Mouse (Mus musculus): ENCODE data around the gene Trib3. TPM values are rescaled to one million over a fixed set of nuclear protein-coding genes. Genes with fewer than 3 reads are reported as not detected.

Trib3 gene
- polyA plus RNA-seq, 1 experiment = 2.6 TPM

DNA sequence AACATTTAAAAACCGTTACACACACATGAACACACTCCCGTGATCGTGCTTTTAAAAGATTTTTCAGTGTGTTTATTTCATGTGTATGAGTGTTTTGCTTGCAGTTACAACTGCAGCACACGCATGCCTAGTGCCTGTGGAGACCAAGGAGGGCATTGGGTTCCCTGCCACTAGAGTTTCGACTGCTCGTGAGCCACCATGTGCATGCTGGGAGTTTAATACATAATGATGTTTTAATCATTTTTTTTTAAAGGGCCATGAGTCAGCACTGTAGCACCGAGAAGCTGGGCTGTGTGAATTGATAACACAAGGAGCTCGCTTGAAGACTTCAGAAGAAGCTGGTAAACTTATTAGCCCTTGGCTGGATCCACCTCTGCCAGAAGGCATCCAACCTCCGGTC lies 29.7 kb upstream of the Trib3 start:
- no peaks in the 10 kb centered on the region; the same call in 1 of the 2 replicates for H3K27me3 ChIP-seq (ENCODE audit: control insufficient read depth, insufficient read depth, low read length)
- TF ChIP-seq POLR2A (IDR thresholded peaks at IDR 0.05; ENCODE audit: control insufficient read depth, extremely low read depth, insufficient read depth, low read length, poor library complexity) (no peak), CTCF (IDR thresholded peaks at IDR 0.05; ENCODE audit: borderline replicate concordance, control insufficient read depth, extremely low read depth, insufficient read depth, low read length, poor library complexity) (no peak)

DNA sequence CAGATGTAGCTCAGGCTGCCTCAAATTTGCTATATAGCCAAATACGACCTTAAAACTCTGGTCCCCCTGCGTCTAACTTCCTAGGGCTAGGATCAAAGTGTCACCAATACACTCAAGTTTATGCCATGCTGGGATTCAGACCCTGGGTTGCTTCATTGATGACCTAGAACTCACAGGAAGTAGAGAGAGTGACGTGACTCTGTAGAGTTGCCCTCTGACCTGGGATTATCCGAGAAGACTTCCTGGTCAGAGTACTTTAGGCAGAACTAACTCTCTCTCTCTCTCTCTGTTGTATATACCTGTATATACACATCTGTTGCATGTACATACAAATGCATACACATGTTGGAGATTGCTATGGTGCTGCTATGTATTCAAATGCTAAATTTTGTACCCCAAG lies 28.8 kb upstream of the Trib3 start:
- Histone ChIP-seq H3K4me3 (ENCODE audit: control insufficient read depth, insufficient read depth, low read length) (no peak overlapping the region), H3K36me3 (ENCODE audit: control insufficient read depth, insufficient read depth, low read length) (no peaks in the 10 kb centered on the region), H3K27ac (ENCODE audit: control insufficient read depth, insufficient read depth, low read length) (no peak overlapping the region), H3K4me1 (replicated peaks; ENCODE audit: control insufficient read depth, insufficient read depth, low read length) (peaks cover 4% of the 10 kb centered on the region), H3K27me3 (ENCODE audit: control insufficient read depth, insufficient read depth, low read length) (no peaks in the 10 kb centered on the region; the same call in 1 of the 2 replicates)
- no peak for TF ChIP-seq CTCF (IDR thresholded peaks at IDR 0.05; ENCODE audit: borderline replicate concordance, control insufficient read depth, extremely low read depth, insufficient read depth, low read length, poor library complexity)
- TF ChIP-seq POLR2A (IDR thresholded peaks at IDR 0.05; ENCODE audit: control insufficient read depth, extremely low read depth, insufficient read depth, low read length, poor library complexity) = no peak
- DNase-seq = no peak
- 64% methylated on average over 4 of the region's 4 CpGs for WGBS

More for the DNA sequence above, 29.7 kb upstream of the Trib3 start:
- no peak for DNase-seq
- WGBS = 74% methylated on average over 9 of the region's 9 CpGs
- Histone ChIP-seq H3K4me3 (ENCODE audit: control insufficient read depth, insufficient read depth, low read length) (no peak overlapping the region), H3K4me1 (replicated peaks; ENCODE audit: control insufficient read depth, insufficient read depth, low read length) (peaks cover 4% of the 10 kb centered on the region), H3K27ac (ENCODE audit: control insufficient read depth, insufficient read depth, low read length) (no peak overlapping the region), H3K36me3 (ENCODE audit: control insufficient read depth, insufficient read depth, low read length) (no peaks in the 10 kb centered on the region)

DNA sequence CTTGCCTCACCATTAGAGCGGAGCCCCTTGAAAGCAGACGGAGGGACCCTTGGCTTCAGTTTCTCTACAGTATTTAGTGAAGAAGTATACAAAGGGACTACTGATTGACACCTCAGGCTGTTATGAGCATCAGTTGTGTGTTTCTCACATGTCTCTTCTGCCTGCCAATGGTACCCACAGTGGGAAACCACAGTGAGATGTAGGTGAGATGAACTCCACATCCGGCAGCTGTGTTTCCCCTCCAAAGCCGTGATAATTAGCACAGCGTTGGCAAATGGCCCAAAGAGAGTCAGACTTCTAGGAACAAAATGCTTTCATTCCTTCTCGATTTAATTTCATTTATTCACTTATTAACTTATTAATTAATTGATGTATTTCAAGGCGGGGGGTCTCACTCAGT lies 28.3 kb upstream of the Trib3 start:
- TF ChIP-seq CTCF (IDR thresholded peaks at IDR 0.05; ENCODE audit: borderline replicate concordance, control insufficient read depth, extremely low read depth, insufficient read depth, low read length, poor library complexity) (no peak), POLR2A (IDR thresholded peaks at IDR 0.05; ENCODE audit: control insufficient read depth, extremely low read depth, insufficient read depth, low read length, poor library complexity) (no peak)
- WGBS = 14% methylated on average over 7 of the region's 7 CpGs
- peak; percentile 62 for DNase-seq
- H3K27me3 ChIP-seq (ENCODE audit: control insufficient read depth, insufficient read depth, low read length) = no peaks in the 10 kb centered on the region; the same call in 1 of the 2 replicates
- no peak overlapping the region for H3K4me3 ChIP-seq (ENCODE audit: control insufficient read depth, insufficient read depth, low read length)
- no peaks in the 10 kb centered on the region for H3K36me3 ChIP-seq (ENCODE audit: control insufficient read depth, insufficient read depth, low read length)
- no peak overlapping the region for H3K27ac ChIP-seq (ENCODE audit: control insufficient read depth, insufficient read depth, low read length)
- H3K4me1 ChIP-seq (replicated peaks; ENCODE audit: control insufficient read depth, insufficient read depth, low read length) = peaks cover 4% of the 10 kb centered on the region

DNA sequence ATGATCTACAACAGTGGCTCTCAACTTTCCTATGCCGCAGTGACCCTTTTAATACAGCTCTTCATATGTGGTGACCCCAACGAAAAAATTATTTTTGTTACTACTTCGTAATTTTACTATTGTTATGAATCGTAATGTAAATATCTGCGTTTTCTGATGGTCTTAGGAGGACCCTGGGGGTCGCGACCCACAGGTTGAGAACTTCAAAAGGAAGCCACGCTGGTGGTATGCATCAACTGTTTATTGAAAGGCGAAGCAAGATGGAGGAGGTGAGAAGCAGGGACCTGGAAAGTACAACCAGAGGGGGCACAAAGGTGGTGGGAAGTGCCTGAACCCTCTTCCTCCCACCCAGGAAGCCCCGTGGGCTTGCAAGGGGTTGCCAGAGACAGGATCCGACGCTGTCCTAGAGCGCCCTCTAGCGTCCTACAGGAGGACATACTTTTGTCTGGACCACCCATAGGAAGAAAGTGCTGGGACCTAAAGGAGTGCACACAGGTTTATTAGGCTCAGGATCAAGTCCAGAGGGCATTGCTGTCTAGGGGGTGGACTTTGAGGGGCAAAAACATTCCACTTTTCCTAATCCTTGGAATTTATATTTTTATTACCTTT lies 24.8 kb upstream of the Trib3 start:
- TF ChIP-seq POLR2A (IDR thresholded peaks at IDR 0.05; ENCODE audit: control insufficient read depth, extremely low read depth, insufficient read depth, low read length, poor library complexity) (no peak), CTCF (IDR thresholded peaks at IDR 0.05; ENCODE audit: borderline replicate concordance, control insufficient read depth, extremely low read depth, insufficient read depth, low read length, poor library complexity) (peak; percentile 83; the same call in 1 of the 2 replicates)
- no peaks in the 10 kb centered on the region for H3K36me3 ChIP-seq (ENCODE audit: control insufficient read depth, insufficient read depth, low read length)
- peaks cover 4% of the 10 kb centered on the region for H3K4me1 ChIP-seq (replicated peaks; ENCODE audit: control insufficient read depth, insufficient read depth, low read length)
- H3K27me3 ChIP-seq (ENCODE audit: control insufficient read depth, insufficient read depth, low read length) = no peaks in the 10 kb centered on the region; the same call in 1 of the 2 replicates
- peak; percentile 67 for DNase-seq
- no peak overlapping the region for H3K4me3 ChIP-seq (ENCODE audit: control insufficient read depth, insufficient read depth, low read length)
- WGBS = 38% methylated on average over 14 of the region's 14 CpGs
- no peak overlapping the region for H3K27ac ChIP-seq (ENCODE audit: control insufficient read depth, insufficient read depth, low read length)

DNA sequence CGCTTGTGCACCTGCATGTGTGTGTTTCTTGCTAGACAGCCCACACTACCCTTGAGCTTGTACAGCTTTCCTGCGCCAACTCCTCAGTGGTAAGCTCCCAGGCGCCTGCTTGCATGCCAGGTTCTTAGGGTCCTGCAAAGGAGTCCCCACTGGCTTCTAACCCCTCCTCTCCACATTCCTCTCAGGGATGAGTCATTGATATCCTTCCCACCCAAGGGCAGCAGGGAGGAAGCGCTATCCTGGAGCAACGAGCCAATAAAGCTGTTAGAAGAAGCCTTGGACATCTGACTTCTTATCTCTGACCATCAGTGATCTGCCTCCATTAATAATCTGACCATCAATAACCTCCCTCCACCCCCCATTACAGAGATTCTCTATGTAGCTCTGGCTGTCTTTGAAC lies 24.1 kb upstream of the Trib3 start:
- Histone ChIP-seq H3K36me3 (ENCODE audit: control insufficient read depth, insufficient read depth, low read length) (no peaks in the 10 kb centered on the region), H3K27me3 (ENCODE audit: control insufficient read depth, insufficient read depth, low read length) (no peaks in the 10 kb centered on the region; the same call in 1 of the 2 replicates), H3K4me1 (replicated peaks; ENCODE audit: control insufficient read depth, insufficient read depth, low read length) (peaks cover 4% of the 10 kb centered on the region), H3K27ac (ENCODE audit: control insufficient read depth, insufficient read depth, low read length) (no peak overlapping the region), H3K4me3 (ENCODE audit: control insufficient read depth, insufficient read depth, low read length) (no peak overlapping the region)
- DNase-seq = no peak
- no peak for TF ChIP-seq POLR2A (IDR thresholded peaks at IDR 0.05; ENCODE audit: control insufficient read depth, extremely low read depth, insufficient read depth, low read length, poor library complexity)
- TF ChIP-seq CTCF (IDR thresholded peaks at IDR 0.05; ENCODE audit: borderline replicate concordance, control insufficient read depth, extremely low read depth, insufficient read depth, low read length, poor library complexity) = no peak
- 93% methylated on average over 5 of the region's 5 CpGs for WGBS

DNA sequence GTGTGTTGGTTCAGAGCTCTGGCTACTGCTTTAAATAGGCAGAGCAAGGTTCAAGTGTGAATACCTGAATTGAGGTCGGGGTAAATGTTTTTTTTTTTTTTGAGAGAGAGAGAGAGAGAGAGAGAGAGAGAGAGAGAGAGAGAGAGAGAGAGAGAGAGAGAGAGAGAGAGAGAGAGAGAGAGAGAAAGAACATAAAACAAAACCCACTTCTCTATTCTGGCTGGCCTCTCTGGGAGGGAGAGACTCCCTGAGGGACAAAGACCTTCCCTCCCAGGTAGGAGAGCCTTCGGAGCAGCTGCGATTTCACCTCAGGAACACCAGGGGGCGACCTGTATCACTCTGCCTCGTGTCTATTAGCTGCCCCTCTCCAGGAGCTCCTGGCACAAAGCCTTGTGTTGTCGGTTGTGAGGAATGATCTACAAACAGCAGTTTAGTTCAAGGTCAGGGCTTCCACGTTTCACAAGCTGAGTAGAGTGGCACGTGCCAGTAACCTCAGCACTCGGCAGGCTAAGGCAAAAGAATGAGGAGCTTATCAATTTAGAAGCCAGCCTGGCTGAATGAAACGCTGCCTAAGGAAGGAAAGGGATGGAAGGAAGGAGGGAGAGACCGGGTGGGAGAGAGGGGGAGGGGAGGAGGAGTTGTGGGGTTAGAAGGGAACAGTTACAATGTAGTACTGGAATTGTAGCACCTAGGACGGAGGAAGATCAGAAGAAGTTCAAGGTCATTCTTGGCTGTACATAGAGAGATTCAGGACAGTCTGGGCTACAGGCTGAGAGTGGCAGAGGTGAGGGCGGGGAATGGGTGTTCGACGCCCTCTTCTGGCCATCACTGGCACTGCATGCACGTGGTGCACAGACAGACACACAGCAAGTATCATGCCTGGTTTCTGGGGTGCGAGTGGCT lies 19.7 kb upstream of the Trib3 start:
- H3K4me1 ChIP-seq (replicated peaks; ENCODE audit: control insufficient read depth, insufficient read depth, low read length) = peaks cover 14% of the 10 kb centered on the region

More for the DNA sequence above, 19.7 kb upstream of the Trib3 start:
- no peaks in the 10 kb centered on the region for H3K36me3 ChIP-seq (ENCODE audit: control insufficient read depth, insufficient read depth, low read length)
- H3K4me3 ChIP-seq (ENCODE audit: control insufficient read depth, insufficient read depth, low read length) = no peak overlapping the region
- no peaks in the 10 kb centered on the region for H3K27me3 ChIP-seq (ENCODE audit: control insufficient read depth, insufficient read depth, low read length)
- peak; percentile 68 for DNase-seq
- WGBS = 12% methylated on average over 17 of the region's 17 CpGs
- TF ChIP-seq POLR2A (IDR thresholded peaks at IDR 0.05; ENCODE audit: control insufficient read depth, extremely low read depth, insufficient read depth, low read length, poor library complexity) (no peak), CTCF (IDR thresholded peaks at IDR 0.05; ENCODE audit: borderline replicate concordance, control insufficient read depth, extremely low read depth, insufficient read depth, low read length, poor library complexity) (peak; percentile 78; the same call in 1 of the 2 replicates)
- H3K27ac ChIP-seq (ENCODE audit: control insufficient read depth, insufficient read depth, low read length) = no peak overlapping the region
